Mouse (Mus musculus) hindbrain, embryonic 10.5 days (tissue): ENCODE measurements at regions not wholly inside any gene's neighbourhood (a gene's known extent, or its start where the extent isn't known, plus 50 kb on each side); places are given as distances from the start of the nearest gene placed in this dataset.
A peak's percentile ranks its signal among the peaks of the same experiment; 100 is the strongest.
"Not testable (repeated sequence)": the region's sequence is repeated elsewhere in the genome, so short reads cannot be mapped to it uniquely, and the experiment has no call there.

Experiments
- DNase-seq: peaks from one replicate; pipeline ENCODE4 v3.0.0-alpha.2; 2017; ENCODE audit warnings: low spot score
- H3K27ac ChIP-seq: fragments of 300-500 bp; sonication (generic); 2 replicates; pipeline ENCODE4 v1.5.1; 2016; ENCODE audit warnings: mild to moderate bottlenecking, moderate library complexity
- H3K27me3 ChIP-seq: fragments of 300-500 bp; sonication (generic); 2 replicates; pipeline ENCODE4 v1.6.1; 2016; ENCODE audit warnings: mild to moderate bottlenecking; ENCODE audit not compliant: poor library complexity, insufficient read depth, severe bottlenecking
- H3K36me3 ChIP-seq: fragments of 300-500 bp; sonication (generic); 2 replicates; pipeline ENCODE4 v1.6.1; 2016; ENCODE audit warnings: mild to moderate bottlenecking, moderate library complexity
- H3K4me1 ChIP-seq: fragments of 300-500 bp; sonication (generic); replicated peaks from 2 replicates; pipeline ENCODE4 v1.6.1; 2016; ENCODE audit warnings: mild to moderate bottlenecking
- H3K4me3 ChIP-seq: fragments of 300-500 bp; sonication (generic); 2 replicates; pipeline ENCODE4 v1.5.1; 2016; ENCODE audit warnings: mild to moderate bottlenecking, moderate library complexity
- H3K9me3 ChIP-seq: fragments of 300-500 bp; sonication (generic); 2 replicates; pipeline ENCODE4 v1.6.1; 2016; ENCODE audit warnings: mild to moderate bottlenecking, moderate library complexity
- WGBS: fragments of 180-500 bp; shearing (Covaris S2); methylation state at CpG from one replicate; pipeline ENCODE4 v1.1.7; 2016; 5-methylcytosine and 5-hydroxymethylcytosine counted together

DNA sequence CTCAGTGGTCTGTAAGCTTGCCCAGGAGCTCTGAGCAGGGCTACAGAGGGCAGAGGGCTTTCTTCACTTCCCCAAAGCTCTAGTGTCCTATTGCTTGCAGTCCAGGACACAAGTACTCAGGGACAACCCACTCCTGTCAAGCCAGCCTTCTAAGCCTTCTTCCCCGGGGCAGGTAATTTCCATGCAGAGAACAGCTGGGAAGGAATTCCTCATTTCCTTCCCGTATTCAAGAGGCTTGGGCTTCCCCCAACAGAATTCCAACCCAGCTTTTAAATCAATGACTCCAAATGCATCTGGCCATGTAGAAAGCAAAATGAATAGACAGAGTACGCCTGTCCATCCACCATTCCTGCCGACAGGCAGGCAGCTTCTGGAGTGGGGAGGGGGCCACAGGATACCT is 99.1 kb upstream of the Ubl3 start:
- Histone ChIP-seq H3K9me3 (no peaks in the 10 kb centered on the region), H3K4me1 (peaks cover 16% of the 10 kb centered on the region; the same call in 1 of the 2 replicates), H3K27ac (0 out of 2 replicates have a peak overlapping the region, but pooled peaks have one; percentile 19), H3K27me3 (no peaks in the 10 kb centered on the region), H3K36me3 (no peaks in the 10 kb centered on the region), H3K4me3 (no peak overlapping the region)
- 62% methylated on average over 4 of the region's 4 CpGs for WGBS
- no peak for DNase-seq

DNA sequence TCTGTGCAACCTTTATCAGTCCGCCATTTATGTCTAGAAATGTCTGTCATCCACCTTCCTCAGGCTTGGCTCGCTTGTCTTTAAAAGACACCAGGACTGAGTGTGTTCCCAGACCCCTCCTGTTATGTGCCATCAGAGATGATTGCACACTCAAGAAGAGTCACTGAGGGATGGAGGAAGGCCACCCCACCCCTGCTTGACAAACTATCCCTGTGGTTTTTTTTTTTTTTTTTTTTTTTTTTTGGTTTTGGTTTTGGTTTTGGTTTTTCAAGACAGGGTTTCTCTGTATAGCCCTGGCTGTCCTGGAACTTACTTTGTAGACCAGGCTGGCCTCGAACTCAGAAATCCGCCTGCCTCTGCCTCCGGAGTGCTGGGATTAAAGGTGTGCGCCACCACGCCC is 97.0 kb upstream of the Ubl3 start:
- not testable (repeated sequence) for H3K9me3 ChIP-seq, H3K27ac ChIP-seq, H3K4me3 ChIP-seq, DNase-seq, H3K27me3 ChIP-seq, H3K36me3 ChIP-seq
- H3K4me1 ChIP-seq: peaks cover 20% of the 10 kb centered on the region
- 99% methylated on average over 7 of the region's 7 CpGs for WGBS

DNA sequence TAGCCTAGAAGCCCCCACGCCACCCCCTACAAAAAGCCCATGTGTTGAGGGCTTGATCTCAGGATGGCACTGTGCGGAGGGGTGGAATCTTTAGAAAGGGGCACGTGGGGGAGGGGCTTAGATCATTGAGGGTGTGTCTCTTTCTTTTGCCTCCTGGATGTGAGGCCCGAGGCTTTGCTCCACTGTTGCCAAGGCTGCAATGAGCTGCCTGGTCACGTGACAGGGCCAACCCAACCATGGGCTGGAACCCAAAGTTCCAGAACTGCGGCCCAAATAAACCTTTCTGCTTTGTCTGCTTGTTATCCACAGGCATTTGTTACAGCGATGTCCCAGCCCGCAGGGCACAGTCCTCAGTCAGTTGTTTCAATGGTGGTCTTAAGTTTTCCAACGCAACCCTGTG is 96.5 kb upstream of the Ubl3 start:
- Histone ChIP-seq H3K27ac (no peak overlapping the region; the same call in 1 of the 2 replicates), H3K4me1 (peaks cover 20% of the 10 kb centered on the region), H3K36me3 (no peaks in the 10 kb centered on the region), H3K27me3 (no peaks in the 10 kb centered on the region), H3K9me3 (peaks cover 3% of the 10 kb centered on the region; the same call in 1 of the 2 replicates), H3K4me3 (no peak overlapping the region)
- WGBS: 81% methylated on average over 9 of the region's 9 CpGs
- DNase-seq: no peak

GRCm38 (mm10) chr5:148647644-148648043 is 95.1 kb upstream of the Ubl3 start:
- no peak overlapping the region for H3K27ac ChIP-seq
- DNase-seq: no peak
- 64% methylated on average over 2 of the region's 2 CpGs for WGBS

GRCm38 (mm10) chr5:148645772-148646171 is 93.2 kb upstream of the Ubl3 start:
- peaks cover 11% of the 10 kb centered on the region for H3K27me3 ChIP-seq
- H3K4me3 ChIP-seq: no peak overlapping the region
- WGBS: 72% methylated on average over 4 of the region's 4 CpGs
- DNase-seq: no peak
- H3K27ac ChIP-seq: no peak overlapping the region
- H3K4me1 ChIP-seq: peaks cover 16% of the 10 kb centered on the region; the same call in 1 of the 2 replicates
- H3K36me3 ChIP-seq: no peaks in the 10 kb centered on the region
- peaks cover 3% of the 10 kb centered on the region; the same call in 1 of the 2 replicates for H3K9me3 ChIP-seq

More at GRCm38 (mm10) chr5:148647644-148648043, 95.1 kb upstream of the Ubl3 start:
- H3K4me1 ChIP-seq: peaks cover 14% of the 10 kb centered on the region
- H3K4me3 ChIP-seq: no peak overlapping the region
- no peaks in the 10 kb centered on the region for H3K27me3 ChIP-seq
- H3K36me3 ChIP-seq: no peaks in the 10 kb centered on the region
- H3K9me3 ChIP-seq: peaks cover 3% of the 10 kb centered on the region; the same call in 1 of the 2 replicates

GRCm38 (mm10) chr5:148645191-148645681 is 92.6 kb upstream of the Ubl3 start:
- DNase-seq: no peak
- H3K27ac ChIP-seq: no peak overlapping the region
- H3K4me1 ChIP-seq: peaks cover 16% of the 10 kb centered on the region; the same call in 1 of the 2 replicates
- no peaks in the 10 kb centered on the region for H3K36me3 ChIP-seq
- H3K27me3 ChIP-seq: peaks cover 11% of the 10 kb centered on the region
- H3K9me3 ChIP-seq: peaks cover 3% of the 10 kb centered on the region; the same call in 1 of the 2 replicates
- no peak overlapping the region for H3K4me3 ChIP-seq
- WGBS: 87% methylated on average over 10 of the region's 10 CpGs

DNA sequence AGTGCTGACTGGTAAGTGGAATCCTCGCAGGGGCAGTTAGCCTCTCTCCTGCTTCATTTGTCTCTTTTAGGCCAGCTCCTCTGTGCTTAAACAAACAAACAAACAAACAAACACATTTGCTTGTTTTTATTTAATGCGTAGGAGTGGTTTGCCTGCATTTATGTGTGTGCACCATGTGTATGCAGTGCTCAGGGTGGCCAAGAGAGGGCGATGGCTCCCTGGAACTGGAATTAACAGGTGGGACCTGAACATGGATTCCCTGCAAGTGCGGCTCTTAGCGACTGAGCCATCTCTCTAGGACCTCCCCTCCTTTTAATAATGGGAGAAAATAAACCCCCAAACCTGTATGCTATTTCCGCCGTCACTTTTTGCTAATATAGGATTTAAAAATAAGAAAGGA is 91.8 kb upstream of the Ubl3 start:
- no peak for DNase-seq
- 93% methylated on average over 7 of the region's 7 CpGs for WGBS

GRCm38 (mm10) chr5:148641652-148642395 is 89.2 kb upstream of the Ubl3 start:
- Histone ChIP-seq H3K27me3 (peaks cover 11% of the 10 kb centered on the region), H3K36me3 (no peaks in the 10 kb centered on the region), H3K27ac (0 out of 2 replicates have a peak overlapping the region, but pooled peaks have one; percentile 8), H3K4me1 (peaks cover 11% of the 10 kb centered on the region; the same call in 1 of the 2 replicates), H3K4me3 (no peak overlapping the region), H3K9me3 (peaks cover 3% of the 10 kb centered on the region; the same call in 1 of the 2 replicates)
- 47% methylated on average over 15 of the region's 15 CpGs for WGBS
- no peak for DNase-seq

More for the DNA sequence above, 91.8 kb upstream of the Ubl3 start:
- Histone ChIP-seq H3K27ac (no peak overlapping the region), H3K9me3 (peaks cover 3% of the 10 kb centered on the region; the same call in 1 of the 2 replicates), H3K4me1 (peaks cover 16% of the 10 kb centered on the region; the same call in 1 of the 2 replicates), H3K36me3 (no peaks in the 10 kb centered on the region), H3K4me3 (no peak overlapping the region), H3K27me3 (peaks cover 11% of the 10 kb centered on the region)

- Histone ChIP-seq H3K4me3 (no peak overlapping the region), H3K36me3 (no peaks in the 10 kb centered on the region), H3K27me3 (peaks cover 11% of the 10 kb centered on the region), H3K4me1 (peaks cover 9% of the 10 kb centered on the region; the same call in 1 of the 2 replicates), H3K9me3 (peaks cover 3% of the 10 kb centered on the region; the same call in 1 of the 2 replicates), H3K27ac (no peak overlapping the region)
- no peak for DNase-seq
- WGBS: 46% methylated on average over 14 of the region's 14 CpGs
Observed at GRCm38 (mm10) chr5:148640523-148640922, 87.9 kb upstream of the Ubl3 start.

- 73% methylated on average over 11 of the region's 11 CpGs for WGBS
- DNase-seq: no peak
Observed at GRCm38 (mm10) chr5:148634919-148635356, 82.3 kb upstream of the Ubl3 start.

DNA sequence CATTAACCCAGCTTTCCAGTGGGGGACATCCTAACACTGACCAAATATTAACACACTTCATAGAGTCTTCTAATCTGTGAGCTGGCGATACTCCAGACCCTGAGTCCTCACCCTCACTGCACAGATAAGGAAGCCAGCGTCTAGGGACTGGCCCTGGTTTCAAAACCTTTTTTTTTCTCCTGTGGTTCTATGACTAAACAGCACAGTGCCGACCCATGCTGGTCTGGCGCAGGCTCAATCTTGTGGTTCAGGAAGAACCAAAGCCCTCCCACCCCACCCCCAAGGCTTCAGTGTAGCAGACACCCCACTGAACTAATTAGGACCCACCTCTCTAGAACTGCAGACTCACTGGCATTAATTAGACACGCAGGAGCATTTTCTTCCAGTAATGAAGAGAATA is 81.4 kb upstream of the Ubl3 start:
- Histone ChIP-seq H3K27me3 (no peaks in the 10 kb centered on the region), H3K4me3 (no peak overlapping the region), H3K4me1 (0 out of 2 replicates have a peak, but pooled peaks cover 6% of the 10 kb centered on the region), H3K27ac (no peak overlapping the region), H3K36me3 (no peaks in the 10 kb centered on the region), H3K9me3 (no peaks in the 10 kb centered on the region)
- no peak for DNase-seq
- WGBS: 68% methylated on average over 5 of the region's 5 CpGs

More at GRCm38 (mm10) chr5:148634919-148635356, 82.3 kb upstream of the Ubl3 start:
- Histone ChIP-seq H3K36me3 (no peaks in the 10 kb centered on the region), H3K27me3 (no peaks in the 10 kb centered on the region), H3K4me1 (0 out of 2 replicates have a peak, but pooled peaks cover 6% of the 10 kb centered on the region), H3K9me3 (no peaks in the 10 kb centered on the region), H3K4me3 (no peak overlapping the region), H3K27ac (no peak overlapping the region)

- no peaks in the 10 kb centered on the region for H3K9me3 ChIP-seq
- H3K27ac ChIP-seq: peak overlapping the region; percentile 36; the same call in 1 of the 2 replicates
- 83% methylated on average over 6 of the region's 6 CpGs for WGBS
Observed at GRCm38 (mm10) chr5:148633331-148633730, 80.7 kb upstream of the Ubl3 start.

More at GRCm38 (mm10) chr5:148633331-148633730, 80.7 kb upstream of the Ubl3 start:
- Histone ChIP-seq H3K27me3 (no peaks in the 10 kb centered on the region), H3K36me3 (no peaks in the 10 kb centered on the region), H3K4me3 (no peak overlapping the region), H3K4me1 (0 out of 2 replicates have a peak, but pooled peaks cover 6% of the 10 kb centered on the region)
- DNase-seq: no peak
